Mouse (Mus musculus): ENCODE measurements around the gene Vrk1.

Vrk1 gene

GRCm38 (mm10) chr12:106010065-106010915 lies at the start of gene Vrk1:
Gene Vrk1, plus strand, starts transcription at chr12:106010228.
- DNase-seq (ENCODE audit: low spot score) = peak; percentile 87

- DNase-seq (ENCODE audit: low spot score) = no peak
Observed at GRCm38 (mm10) chr12:105960592-105961330, 49.3 kb upstream of the Vrk1 start.

GRCm38 (mm10) chr12:105961667-105962066 lies 48.4 kb upstream of the Vrk1 start:
- DNase-seq (ENCODE audit: low spot score) = no peak

GRCm38 (mm10) chr12:105962103-105963011 lies 47.7 kb upstream of the Vrk1 start:
- DNase-seq (ENCODE audit: low spot score) = peak; percentile 93

GRCm38 (mm10) chr12:105963012-105963572 lies 46.9 kb upstream of the Vrk1 start:
- peak; percentile 8 for DNase-seq (ENCODE audit: low spot score)

GRCm38 (mm10) chr12:105966887-105967637 lies 43.0 kb upstream of the Vrk1 start:
- no peak for DNase-seq (ENCODE audit: low spot score)

GRCm38 (mm10) chr12:105967806-105968205 lies 42.2 kb upstream of the Vrk1 start:
- DNase-seq (ENCODE audit: low spot score) = no peak

GRCm38 (mm10) chr12:105971182-105971581 lies 38.8 kb upstream of the Vrk1 start:
- DNase-seq (ENCODE audit: low spot score) = no peak

GRCm38 (mm10) chr12:105972673-105973072 lies 37.4 kb upstream of the Vrk1 start:
- no peak for DNase-seq (ENCODE audit: low spot score)

GRCm38 (mm10) chr12:105973691-105974090 lies 36.3 kb upstream of the Vrk1 start:
- DNase-seq (ENCODE audit: low spot score) = no peak

GRCm38 (mm10) chr12:105974107-105974506 lies 35.9 kb upstream of the Vrk1 start:
- DNase-seq (ENCODE audit: low spot score) = no peak

- no peak for DNase-seq (ENCODE audit: low spot score)
Observed at GRCm38 (mm10) chr12:105981121-105981973, 28.7 kb upstream of the Vrk1 start.

GRCm38 (mm10) chr12:105981974-105982305 lies 28.1 kb upstream of the Vrk1 start:
- DNase-seq (ENCODE audit: low spot score) = no peak

- DNase-seq (ENCODE audit: low spot score) = no peak
Observed at GRCm38 (mm10) chr12:105982598-105982997, 27.4 kb upstream of the Vrk1 start.

- no peak for DNase-seq (ENCODE audit: low spot score)
Observed at GRCm38 (mm10) chr12:105983499-105983898, 26.5 kb upstream of the Vrk1 start.

GRCm38 (mm10) chr12:105988434-105988833 lies 21.6 kb upstream of the Vrk1 start:
- no peak for DNase-seq (ENCODE audit: low spot score)

GRCm38 (mm10) chr12:105992756-105993155 lies 17.3 kb upstream of the Vrk1 start:
- no peak for DNase-seq (ENCODE audit: low spot score)

GRCm38 (mm10) chr12:105993356-105993755 lies 16.7 kb upstream of the Vrk1 start:
- DNase-seq (ENCODE audit: low spot score) = no peak

- DNase-seq (ENCODE audit: low spot score) = no peak
Observed at GRCm38 (mm10) chr12:105995940-105996339, 14.1 kb upstream of the Vrk1 start.

Measured in ovary, postnatal 14 days (tissue).